Mouse (Mus musculus) myocyte (in vitro differentiated cells): ENCODE measurements around the gene Trpc1. TPM values are rescaled to one million over a fixed set of nuclear protein-coding genes. Genes with fewer than 3 reads are reported as not detected.

Experiments used
- H3K27me3 ChIP-seq: one replicate; pipeline ENCODE4 v1.6.1; 2011; ENCODE audit not compliant: control insufficient read depth, insufficient read depth, insufficient read length
- H3K36me3 ChIP-seq: one replicate; pipeline ENCODE4 v1.6.1; 2011; ENCODE audit not compliant: control insufficient read depth, insufficient read depth
- H3K4me2 ChIP-seq: one replicate; pipeline ENCODE4 v1.6.1; 2011; ENCODE audit warnings: low read depth, control low read depth
- H3K4me3 ChIP-seq: one replicate; pipeline ENCODE4 v1.5.1; 2011; ENCODE audit warnings: mild to moderate bottlenecking, control low read depth, moderate library complexity
- H3K79me2 ChIP-seq: one replicate; pipeline ENCODE4 v1.6.1; 2011; ENCODE audit not compliant: control insufficient read depth, insufficient read depth
- H3ac ChIP-seq: one replicate; pipeline ENCODE4 v1.6.1; 2011; ENCODE audit not compliant: control insufficient read depth, insufficient read length
- CEBPB ChIP-seq: IDR thresholded peaks from 2 replicates; pipeline ENCODE4 v1.6.1; 2011; ENCODE audit warnings: mild to moderate bottlenecking, moderate library complexity; ENCODE audit not compliant: poor library complexity, insufficient read depth, severe bottlenecking
- E2F4 ChIP-seq: IDR thresholded peaks from one replicate; pipeline ENCODE4 v1.6.1; 2011; ENCODE audit warnings: mild to moderate bottlenecking, control low read depth, moderate library complexity; ENCODE audit not compliant: insufficient read depth
- MAX ChIP-seq: IDR thresholded peaks from one replicate; pipeline ENCODE4 v1.6.1; 2011; ENCODE audit warnings: low read depth, mild to moderate bottlenecking, control low read depth
- MYOD1 ChIP-seq, 3 experiments: IDR thresholded peaks; one replicate each; pipeline ENCODE4 v1.6.1; 2011; ENCODE audit warnings: control low read depth in 2 of 3, low read depth in 2 of 3, mild to moderate bottlenecking in 2 of 3, moderate library complexity in 1 of 3; ENCODE audit not compliant: insufficient read length in 2 of 3, control insufficient read depth in 1 of 3
- MYOG ChIP-seq, 3 experiments: IDR thresholded peaks; one replicate each; pipeline ENCODE4 v1.6.1; 2011; ENCODE audit warnings: control low read depth in 2 of 3, low read depth in 2 of 3, mild to moderate bottlenecking in 2 of 3; ENCODE audit not compliant: insufficient read length in 2 of 3, control insufficient read depth in 1 of 3, insufficient read depth in 1 of 3
- POLR2A ChIP-seq: IDR thresholded peaks from one replicate; pipeline ENCODE4 v1.6.1; 2011; ENCODE audit warnings: low read depth, mild to moderate bottlenecking, control low read depth, moderate library complexity; ENCODE audit not compliant: insufficient read length
- POLR2AphosphoS2 ChIP-seq: IDR thresholded peaks from one replicate; pipeline ENCODE4 v1.6.1; 2011; ENCODE audit warnings: low read depth, control low read depth; ENCODE audit not compliant: insufficient read length
- REST ChIP-seq: IDR thresholded peaks from one replicate; pipeline ENCODE4 v1.6.1; 2011; ENCODE audit warnings: mild to moderate bottlenecking, control low read depth, moderate library complexity; ENCODE audit not compliant: insufficient read depth, insufficient read length
- SRF ChIP-seq: IDR thresholded peaks from one replicate; pipeline ENCODE4 v1.6.1; 2011; ENCODE audit warnings: low read depth; ENCODE audit not compliant: control insufficient read depth, insufficient read length
- TCF12 ChIP-seq: IDR thresholded peaks from one replicate; pipeline ENCODE4 v1.6.1; 2011; ENCODE audit warnings: mild to moderate bottlenecking, control low read depth; ENCODE audit not compliant: poor library complexity, insufficient read depth, severe bottlenecking
- TCF3 ChIP-seq: IDR thresholded peaks from one replicate; pipeline ENCODE4 v1.6.1; 2011; ENCODE audit warnings: low read depth, control low read depth; ENCODE audit not compliant: insufficient read length
- USF1 ChIP-seq: IDR thresholded peaks from one replicate; pipeline ENCODE4 v1.6.1; 2011; ENCODE audit warnings: low read depth, mild to moderate bottlenecking, control low read depth, moderate library complexity
- polyA plus RNA-seq: library from polyadenylated mRNA; unstranded; fragments of >200 nt; fragmentation: generic; extraction: Trizol; gene quantifications from one replicate; pipeline ENCODE4 v1.2.1, GENCODE M21; 2012; ENCODE audit warnings: missing spikeins

Gene Trpc1
- polyA plus RNA-seq, 1 experiment: 0.96 TPM

GRCm38 (mm10) chr9:95667836-95668235, 82.3 kb downstream of the Trpc1 start:
- TF ChIP-seq MYOD1 (IDR thresholded peaks at IDR 0.05; ENCODE audit: control insufficient read depth in 1 of 3, insufficient read length in 2 of 3, low read depth in 2 of 3): no peak
- TF ChIP-seq POLR2A: no peak
- no peak for TF ChIP-seq MYOG (IDR thresholded peaks at IDR 0.05; ENCODE audit: control insufficient read depth in 1 of 3, insufficient read depth in 1 of 3, insufficient read length in 2 of 3, low read depth in 2 of 3)
- TF ChIP-seq REST: no peak
- no peak for TF ChIP-seq TCF3
- TF ChIP-seq E2F4: no peak
- no peak for TF ChIP-seq USF1
- TF ChIP-seq CEBPB: no peak
- TF ChIP-seq TCF12: no peak
- TF ChIP-seq MAX: no peak
- TF ChIP-seq SRF: no peak
- no peaks in the 10 kb centered on the region for H3K79me2 ChIP-seq
- no peak overlapping the region for H3K4me2 ChIP-seq
- H3K36me3 ChIP-seq: no peaks in the 10 kb centered on the region
- no peak overlapping the region for H3K4me3 ChIP-seq
- no peaks in the 10 kb centered on the region for H3K27me3 ChIP-seq
- H3ac ChIP-seq: no peak overlapping the region

- Histone ChIP-seq H3K4me3 (no peak overlapping the region), H3K27me3 (no peaks in the 10 kb centered on the region), H3ac (no peak overlapping the region), H3K4me2 (no peak overlapping the region), H3K36me3 (no peaks in the 10 kb centered on the region), H3K79me2 (no peaks in the 10 kb centered on the region)
- TF ChIP-seq USF1: no peak
- no peak for TF ChIP-seq MYOG (IDR thresholded peaks at IDR 0.05; ENCODE audit: control insufficient read depth in 1 of 3, insufficient read depth in 1 of 3, insufficient read length in 2 of 3, low read depth in 2 of 3)
- no peak for TF ChIP-seq POLR2A
Measured at GRCm38 (mm10) chr9:95665835-95666234, 84.3 kb downstream of the Trpc1 start.

GRCm38 (mm10) chr9:95664290-95664989, 85.7 kb downstream of the Trpc1 start:
- Histone ChIP-seq H3K4me3 (no peak overlapping the region), H3K79me2 (no peaks in the 10 kb centered on the region), H3K4me2 (no peak overlapping the region), H3ac (no peak overlapping the region), H3K27me3 (no peaks in the 10 kb centered on the region), H3K36me3 (no peaks in the 10 kb centered on the region)
- no peak for TF ChIP-seq POLR2A
- TF ChIP-seq TCF3: no peak
- TF ChIP-seq E2F4: no peak
- TF ChIP-seq REST: no peak
- no peak for TF ChIP-seq POLR2AphosphoS2
- TF ChIP-seq TCF12: no peak
- no peak for TF ChIP-seq SRF
- no peak for TF ChIP-seq MYOD1 (IDR thresholded peaks at IDR 0.05; ENCODE audit: control insufficient read depth in 1 of 3, insufficient read length in 2 of 3, low read depth in 2 of 3)
- TF ChIP-seq MYOG (IDR thresholded peaks at IDR 0.05; ENCODE audit: control insufficient read depth in 1 of 3, insufficient read depth in 1 of 3, insufficient read length in 2 of 3, low read depth in 2 of 3): no peak
- TF ChIP-seq MAX: no peak
- TF ChIP-seq CEBPB: no peak

GRCm38 (mm10) chr9:95657941-95658340, 92.2 kb downstream of the Trpc1 start:
- no peaks in the 10 kb centered on the region for H3K27me3 ChIP-seq
- no peak overlapping the region for H3K4me3 ChIP-seq
- TF ChIP-seq REST (no peak), POLR2A (no peak), CEBPB (no peak), SRF (no peak), MAX (no peak), TCF3 (no peak), POLR2AphosphoS2 (no peak), TCF12 (no peak), USF1 (no peak), E2F4 (no peak), MYOD1 (IDR thresholded peaks at IDR 0.05; ENCODE audit: control insufficient read depth in 1 of 3, insufficient read length in 2 of 3, low read depth in 2 of 3) (no peak), MYOG (IDR thresholded peaks at IDR 0.05; ENCODE audit: control insufficient read depth in 1 of 3, insufficient read depth in 1 of 3, insufficient read length in 2 of 3, low read depth in 2 of 3) (no peak)

More at GRCm38 (mm10) chr9:95657941-95658340, 92.2 kb downstream of the Trpc1 start:
- H3K36me3 ChIP-seq: no peaks in the 10 kb centered on the region
- H3K4me2 ChIP-seq: peak overlapping the region; percentile 24
- no peak overlapping the region for H3ac ChIP-seq
- no peaks in the 10 kb centered on the region for H3K79me2 ChIP-seq

Other genes with a start within 250 kb of the Trpc1 start
- gene U2surp, start 238.4 kb downstream of the Trpc1 start, polyA plus RNA-seq: 5.5 TPM
- gene Paqr9, start 190.7 kb downstream of the Trpc1 start, polyA plus RNA-seq: under 0.01 TPM
- gene Pcolce2, start 112.8 kb downstream of the Trpc1 start, polyA plus RNA-seq: 13.9 TPM
- not detected for gene Pls1, start 94.9 kb upstream of the Trpc1 start, polyA plus RNA-seq
- gene Atr, start 107.2 kb upstream of the Trpc1 start, polyA plus RNA-seq: 1.7 TPM
- 2.9 TPM for gene Xrn1, start 204.4 kb upstream of the Trpc1 start, polyA plus RNA-seq